Mouse (Mus musculus): Measurements from ENCODE around the gene Coa7. TPM values are rescaled to one million over a fixed set of nuclear protein-coding genes. Genes with fewer than 3 reads are reported as not detected.
A peak's percentile ranks its signal among the peaks of the same experiment; 100 is the strongest.

The Coa7 gene
- polyA plus RNA-seq (2014; fragmentation: Nextera tagmentation; extraction: Ambion mirVana) = 47.4 and 48.9 TPM in 2 replicates

- Histone ChIP-seq H3K27ac (replicated peaks in 1 of 2; ENCODE audit: control insufficient read depth in 1 of 2, insufficient read depth in 1 of 2, low read depth in 2 of 2, low read length in 2 of 2) (peak within 1 kb of the TSS; percentile 93 to 97), H3K4me3 (ENCODE audit: control insufficient read depth in 1 of 2, insufficient read depth in 1 of 2, low read depth in 1 of 2, low read length in 2 of 2) (peak within 1 kb of the TSS; percentile 55 to 67), H3K9me3 (ENCODE audit: control insufficient read depth, low read length) (no peaks in the 10 kb centered on the region), H3K27me3 (ENCODE audit: control insufficient read depth, insufficient read depth, low read length) (no peaks in the 10 kb centered on the region), H3K36me3 (ENCODE audit: control insufficient read depth, insufficient read depth, low read length) (0 out of 2 replicates have a peak, but pooled peaks cover 7% of the 10 kb centered on the region), H3K4me1 (ENCODE audit: control insufficient read depth in 2 of 2, insufficient read depth in 2 of 2, low read length in 2 of 2) (peaks cover 4 to 31% of the 10 kb centered on the region in 2 experiments), H3K4me2 (ENCODE audit: low read length) (peak within 1 kb of the TSS; percentile 70), H3K9ac (ENCODE audit: low read length) (peak within 1 kb of the TSS; percentile 77)
- ATAC-seq (ENCODE audit: insufficient number of reproducible peaks, insufficient read depth, low FRiP score, low read depth) = peak; percentile 93
- under 1% methylated on average over 45 of the region's 45 CpGs for WGBS
Observed at GRCm38 (mm10) chr4:108327730-108328484, at the start of gene Coa7. Gene Coa7 (plus strand): TSS chr4:108328140.

- Histone ChIP-seq H3K4me2 (ENCODE audit: low read length) (peak overlapping the region; percentile 87), H3K4me1 (ENCODE audit: control insufficient read depth in 2 of 2, insufficient read depth in 2 of 2, low read length in 2 of 2) (peaks cover 0 to 18% of the 10 kb centered on the region in 2 experiments; a peak in 2 of 4 replicates), H3K9ac (ENCODE audit: low read length) (peak overlapping the region; percentile 97), H3K9me3 (ENCODE audit: control insufficient read depth, low read length) (peaks cover under 1% of the 10 kb centered on the region; the same call in 1 of the 2 replicates), H3K4me3 (ENCODE audit: control insufficient read depth in 1 of 2, insufficient read depth in 1 of 2, low read depth in 1 of 2, low read length in 2 of 2) (peak overlapping the region; percentile 91 to 98), H3K36me3 (ENCODE audit: control insufficient read depth, insufficient read depth, low read length) (no peaks in the 10 kb centered on the region), H3K27me3 (ENCODE audit: control insufficient read depth, insufficient read depth, low read length) (no peaks in the 10 kb centered on the region), H3K27ac (replicated peaks in 1 of 2; ENCODE audit: control insufficient read depth in 1 of 2, insufficient read depth in 1 of 2, low read depth in 2 of 2, low read length in 2 of 2) (peak overlapping the region; percentile 87 to 90; a peak in 3 of 4 replicates)
- WGBS = 1% methylated on average over 14 of the region's 14 CpGs
- no peak; the same call in 1 of the 2 replicates for ATAC-seq (ENCODE audit: insufficient number of reproducible peaks, insufficient read depth, low FRiP score, low read depth)
Observed at GRCm38 (mm10) chr4:108300266-108300665, 27.7 kb upstream of the Coa7 start.

DNA sequence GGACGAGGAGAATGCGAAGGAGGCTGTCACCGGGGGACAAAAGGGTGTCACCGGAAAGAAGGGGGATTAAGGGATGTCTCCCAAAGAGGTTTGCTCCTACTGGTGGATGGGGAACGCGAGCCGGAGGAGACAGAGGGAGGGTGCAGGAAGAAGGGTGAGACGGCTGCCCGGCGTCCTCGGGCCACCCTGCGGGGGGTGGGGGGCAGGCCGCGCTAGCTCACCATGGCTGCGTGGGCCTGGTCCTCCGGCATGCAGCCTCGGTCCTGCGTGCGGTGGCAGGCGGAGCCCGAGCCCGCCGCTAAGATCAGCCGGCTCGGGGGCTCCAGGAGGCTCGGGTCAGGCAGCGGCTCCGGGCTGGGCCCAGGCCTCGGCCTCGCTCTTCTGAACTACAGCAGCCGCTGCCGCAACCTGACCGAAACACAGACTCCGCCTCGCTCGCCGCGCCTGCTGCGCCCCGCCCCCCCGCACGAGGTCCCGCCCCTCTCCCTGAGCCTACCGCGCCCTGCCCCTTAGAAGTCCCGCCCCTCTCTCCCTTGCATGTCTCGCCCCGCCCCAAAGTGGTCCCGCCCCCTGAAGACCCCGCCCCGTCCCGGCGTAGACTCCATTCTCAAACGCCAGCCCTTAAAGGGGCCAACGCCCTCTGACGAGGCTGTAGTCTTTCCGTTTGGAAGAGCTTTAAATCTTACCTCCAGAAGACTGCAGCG is 27.1 kb upstream of the Coa7 start, which contains the start of gene Zyg11b:
TSS of gene Zyg11b (minus strand) at position 427 of the 704 bp plus-strand sequence.
- Histone ChIP-seq H3K4me2 (ENCODE audit: low read length) (peak within 1 kb of the TSS; percentile 87), H3K36me3 (ENCODE audit: control insufficient read depth, insufficient read depth, low read length) (no peaks in the 10 kb centered on the region), H3K27me3 (ENCODE audit: control insufficient read depth, insufficient read depth, low read length) (no peaks in the 10 kb centered on the region), H3K9ac (ENCODE audit: low read length) (peak within 1 kb of the TSS; percentile 97), H3K4me3 (ENCODE audit: control insufficient read depth in 1 of 2, insufficient read depth in 1 of 2, low read depth in 1 of 2, low read length in 2 of 2) (peak within 1 kb of the TSS; percentile 91 to 98), H3K27ac (replicated peaks in 1 of 2; ENCODE audit: control insufficient read depth in 1 of 2, insufficient read depth in 1 of 2, low read depth in 2 of 2, low read length in 2 of 2) (peak within 1 kb of the TSS; percentile 87 to 90), H3K9me3 (ENCODE audit: control insufficient read depth, low read length) (peaks cover 6% of the 10 kb centered on the region; the same call in 1 of the 2 replicates), H3K4me1 (ENCODE audit: control insufficient read depth in 2 of 2, insufficient read depth in 2 of 2, low read length in 2 of 2) (peaks cover 0 to 18% of the 10 kb centered on the region in 2 experiments; a peak in 2 of 4 replicates)
- peak; percentile 95 for ATAC-seq (ENCODE audit: insufficient number of reproducible peaks, insufficient read depth, low FRiP score, low read depth)
- WGBS = under 1% methylated on average over 34 of the region's 58 CpGs

GRCm38 (mm10) chr4:108302296-108302890 is 25.5 kb upstream of the Coa7 start:
- ATAC-seq (ENCODE audit: insufficient number of reproducible peaks, insufficient read depth, low FRiP score, low read depth) = no peak
- Histone ChIP-seq H3K27me3 (ENCODE audit: control insufficient read depth, insufficient read depth, low read length) (no peaks in the 10 kb centered on the region), H3K36me3 (ENCODE audit: control insufficient read depth, insufficient read depth, low read length) (no peaks in the 10 kb centered on the region), H3K9me3 (ENCODE audit: control insufficient read depth, low read length) (peaks cover 7% of the 10 kb centered on the region; the same call in 1 of the 2 replicates), H3K4me1 (ENCODE audit: control insufficient read depth in 2 of 2, insufficient read depth in 2 of 2, low read length in 2 of 2) (peaks cover 0 to 18% of the 10 kb centered on the region in 2 experiments; a peak in 2 of 4 replicates), H3K4me2 (ENCODE audit: low read length) (no peak overlapping the region), H3K27ac (replicated peaks in 1 of 2; ENCODE audit: control insufficient read depth in 1 of 2, insufficient read depth in 1 of 2, low read depth in 2 of 2, low read length in 2 of 2) (no peak overlapping the region), H3K9ac (ENCODE audit: low read length) (no peak overlapping the region), H3K4me3 (ENCODE audit: control insufficient read depth in 1 of 2, insufficient read depth in 1 of 2, low read depth in 1 of 2, low read length in 2 of 2) (no peak overlapping the region)
- 74% methylated on average over 5 of the region's 5 CpGs for WGBS

GRCm38 (mm10) chr4:108310706-108311105 is 17.2 kb upstream of the Coa7 start:
- Histone ChIP-seq H3K4me2 (ENCODE audit: low read length) (no peak overlapping the region), H3K27ac (replicated peaks in 1 of 2; ENCODE audit: control insufficient read depth in 1 of 2, insufficient read depth in 1 of 2, low read depth in 2 of 2, low read length in 2 of 2) (no peak overlapping the region), H3K36me3 (ENCODE audit: control insufficient read depth, insufficient read depth, low read length) (no peaks in the 10 kb centered on the region), H3K9ac (ENCODE audit: low read length) (no peak overlapping the region), H3K27me3 (ENCODE audit: control insufficient read depth, insufficient read depth, low read length) (no peaks in the 10 kb centered on the region), H3K4me3 (ENCODE audit: control insufficient read depth in 1 of 2, insufficient read depth in 1 of 2, low read depth in 1 of 2, low read length in 2 of 2) (no peak overlapping the region), H3K4me1 (ENCODE audit: control insufficient read depth in 2 of 2, insufficient read depth in 2 of 2, low read length in 2 of 2) (0 out of 4 replicates have a peak, but pooled peaks cover 0 to 2% of the 10 kb centered on the region in 2 experiments), H3K9me3 (ENCODE audit: control insufficient read depth, low read length) (0 out of 2 replicates have a peak, but pooled peaks cover 1% of the 10 kb centered on the region)
- ATAC-seq (ENCODE audit: insufficient number of reproducible peaks, insufficient read depth, low FRiP score, low read depth) = no peak
- WGBS = 55% methylated on average over 6 of the region's 6 CpGs

DNA sequence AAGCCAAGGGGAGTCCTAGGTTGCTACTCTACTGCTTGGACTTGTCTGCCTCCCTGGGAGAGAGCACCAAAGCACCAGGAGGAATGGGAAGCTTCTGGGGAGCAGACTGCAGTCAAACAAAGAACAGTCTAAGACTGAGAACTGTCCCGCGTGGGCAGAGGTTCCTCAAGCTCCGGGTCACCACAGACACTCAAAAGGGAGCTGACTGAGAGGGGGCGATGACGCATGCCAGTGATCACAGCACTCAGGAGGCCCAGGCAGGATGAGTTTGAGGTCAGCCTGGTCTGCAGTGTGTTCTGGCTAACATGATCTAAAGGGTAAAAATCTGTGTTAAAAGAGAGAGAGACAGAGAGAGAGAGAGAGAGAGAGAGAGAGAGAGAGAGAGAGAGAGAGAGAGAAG is 13.9 kb upstream of the Coa7 start:
- Histone ChIP-seq H3K27ac (replicated peaks in 1 of 2; ENCODE audit: control insufficient read depth in 1 of 2, insufficient read depth in 1 of 2, low read depth in 2 of 2, low read length in 2 of 2) (no peak overlapping the region), H3K9me3 (ENCODE audit: control insufficient read depth, low read length) (no peaks in the 10 kb centered on the region)

More for the DNA sequence above, 13.9 kb upstream of the Coa7 start:
- Histone ChIP-seq H3K36me3 (ENCODE audit: control insufficient read depth, insufficient read depth, low read length) (no peaks in the 10 kb centered on the region), H3K4me3 (ENCODE audit: control insufficient read depth in 1 of 2, insufficient read depth in 1 of 2, low read depth in 1 of 2, low read length in 2 of 2) (no peak overlapping the region), H3K4me2 (ENCODE audit: low read length) (no peak overlapping the region), H3K27me3 (ENCODE audit: control insufficient read depth, insufficient read depth, low read length) (no peaks in the 10 kb centered on the region), H3K9ac (ENCODE audit: low read length) (no peak overlapping the region), H3K4me1 (ENCODE audit: control insufficient read depth in 2 of 2, insufficient read depth in 2 of 2, low read length in 2 of 2) (peaks cover 5 to 7% of the 10 kb centered on the region in 2 experiments; a peak in 2 of 4 replicates)
- no peak for ATAC-seq (ENCODE audit: insufficient number of reproducible peaks, insufficient read depth, low FRiP score, low read depth)
- 23% methylated on average over 5 of the region's 5 CpGs for WGBS

All from heart, embryonic 14.5 days (tissue).